10 mouse cellular contexts compared by ENCODE assay signal in genomic region chr11:94498093-94498996, GRCm38 (mm10). TPM values are rescaled to one million over a fixed set of nuclear protein-coding genes. Genes with fewer than 3 reads are reported as not detected.
DNase-seq lines count a peak whose midpoint lies in the region; ATAC-seq lines count a peak whose summit lies in the region.
"Had no signal": no experiment of that assay in that cellular context is flagged by ENCODE, and none has a peak within 500 bp of the region (broad histone marks: within the 10 kb centered on the region; RNA-seq: fewer than 3 reads in every experiment).

No protein-coding gene starts in this region.

- intact Hi-C loops in heart, postnatal 10 days (cut with DNase I), result loop anchor here (2.0 kb wide), 1 partner anchor 48 kb away; no protein-coding TSS in a partner anchor

- H3K27ac ChIP-seq in lung, embryonic 16.5 days (ENCODE audit: low read length), result peak overlapping the region; percentile 96

- H3K27me3 ChIP-seq in lung, embryonic 16.5 days (ENCODE audit: control insufficient read depth, insufficient read depth, low read depth, low read length), result no peaks in the 10 kb centered on the region; the same call in 1 of the 2 replicates

- 17% methylated on average over 19 of the region's 19 CpGs for WGBS in lung, embryonic 16.5 days

- H3K36me3 ChIP-seq in lung, embryonic 16.5 days (ENCODE audit: control insufficient read depth, insufficient read depth, low read length), result peaks cover 2% of the 10 kb centered on the region

- ATAC-seq in lung, embryonic 16.5 days (ENCODE audit: low read depth), result peak; percentile 59
- ATAC-seq in granulocyte monocyte progenitor cell, adult 5-6 weeks (replicated peaks; ENCODE audit: poor library complexity, severe bottlenecking), result no peak

- H3K9me3 ChIP-seq in lung, embryonic 16.5 days (ENCODE audit: control insufficient read depth, low read length), result no peaks in the 10 kb centered on the region

- peak overlapping the region; percentile 54 for H3K4me3 ChIP-seq in lung, embryonic 16.5 days (ENCODE audit: low read length)
- H3K4me3 ChIP-seq: erythroblast, embryonic 14.5 days had no signal

- H3K4me1 ChIP-seq in lung, embryonic 16.5 days (replicated peaks; ENCODE audit: control insufficient read depth, insufficient read depth, low read length), result peaks cover 29% of the 10 kb centered on the region

- H3K4me2 ChIP-seq in lung, embryonic 16.5 days (ENCODE audit: low read depth, low read length), result peak overlapping the region; percentile 58

- H3K9ac ChIP-seq in lung, embryonic 16.5 days (ENCODE audit: low read length), result peak overlapping the region; percentile 68

- peak; percentile 51 to 65 for DNase-seq in frontal cortex, postnatal 36 days (ENCODE audit: low spot score in 2 of 2)
- DNase-seq in frontal cortex, postnatal 25 days (ENCODE audit: low spot score in 2 of 2), result no peak
- DNase-seq in embryo, embryonic 11 days, result peak; percentile 32
- DNase-seq in heart, postnatal 10 days, result peak; percentile 67 to 69
- peak; percentile 67 to 81 for DNase-seq in kidney, postnatal 4 days
- DNase-seq in right cerebral cortex, postnatal 36 days (ENCODE audit: low spot score in 2 of 2), result peak; percentile 38 to 44

RNA-seq across cellular contexts. Expression of gene Epn3, which starts 1.4 kb away (rescaled TPM):
- total RNA-seq in heart, postnatal 10 days (2021), result 10 to 100 TPM; 26.5 to 26.7 TPM
- polyA plus RNA-seq in lung, embryonic 16.5 days (2015; fragmentation: Nextera tagmentation; extraction: Ambion mirVana), result 18.5 and 19.2 TPM in 2 replicates
- total RNA-seq in granulocyte monocyte progenitor cell, adult 5-6 weeks (2014; fragmentation: Nextera tagmentation), result not detected in 2 replicates
- total RNA-seq in granulocyte monocyte progenitor cell, adult 5-6 weeks (2017), result not detected in 2 replicates
- polyA plus RNA-seq: erythroblast, embryonic 14.5 days had no signal

RNA-seq across cellular contexts. Expression of gene Spata20, which starts 12.4 kb away (rescaled TPM):
- 1 to 10 TPM in 1 of 2 experiments, under 1 TPM in 1; 0.31 to 1.2 TPM for total RNA-seq in heart, postnatal 10 days (2021)
- polyA plus RNA-seq in lung, embryonic 16.5 days (2015; fragmentation: Nextera tagmentation; extraction: Ambion mirVana), result 0.08 TPM in 1 of 2 replicates, not detected in the other
- not detected in 2 replicates for total RNA-seq in granulocyte monocyte progenitor cell, adult 5-6 weeks (2014; fragmentation: Nextera tagmentation)
- total RNA-seq in granulocyte monocyte progenitor cell, adult 5-6 weeks (2017), result not detected in 2 replicates
- polyA plus RNA-seq: C2C12; erythroblast, embryonic 14.5 days had no signal

RNA-seq across cellular contexts. Expression of gene Mycbpap, which starts 23.2 kb away (rescaled TPM):
- 1 to 10 TPM; 3.9 to 4.9 TPM for total RNA-seq in heart, postnatal 10 days (2021)
- polyA plus RNA-seq in lung, embryonic 16.5 days (2015; fragmentation: Nextera tagmentation; extraction: Ambion mirVana), result 8.4 and 8.7 TPM in 2 replicates
- total RNA-seq in granulocyte monocyte progenitor cell, adult 5-6 weeks (2014; fragmentation: Nextera tagmentation), result 1.1 and 5.4 TPM in 2 replicates
- total RNA-seq in granulocyte monocyte progenitor cell, adult 5-6 weeks (2017), result 0.13 TPM in 1 of 2 replicates, not detected in the other
- polyA plus RNA-seq: C2C12; erythroblast, embryonic 14.5 days had no signal

RNA-seq across cellular contexts. Expression of gene Cacna1g, which starts 24.3 kb away (rescaled TPM):
- total RNA-seq in heart, postnatal 10 days (2021), result 10 to 100 TPM; 33.4 to 41.3 TPM
- polyA plus RNA-seq in lung, embryonic 16.5 days (2015; fragmentation: Nextera tagmentation; extraction: Ambion mirVana), result 6.6 and 7.0 TPM in 2 replicates
- not detected in 2 replicates for total RNA-seq in granulocyte monocyte progenitor cell, adult 5-6 weeks (2014; fragmentation: Nextera tagmentation)
- total RNA-seq in granulocyte monocyte progenitor cell, adult 5-6 weeks (2017), result not detected in 2 replicates

RNA-seq across cellular contexts. Expression of gene Rsad1, which starts 50.7 kb away (rescaled TPM):
- total RNA-seq in heart, postnatal 10 days (2021), result 10 to 100 TPM in 1 of 2 experiments, 1 to 10 TPM in 1; 9.8 to 10.2 TPM
- polyA plus RNA-seq in lung, embryonic 16.5 days (2015; fragmentation: Nextera tagmentation; extraction: Ambion mirVana), result 3.4 and 4.2 TPM in 2 replicates
- 6.2 and 8.7 TPM in 2 replicates for total RNA-seq in granulocyte monocyte progenitor cell, adult 5-6 weeks (2014; fragmentation: Nextera tagmentation)
- 4.4 and 5.7 TPM in 2 replicates for total RNA-seq in granulocyte monocyte progenitor cell, adult 5-6 weeks (2017)
- polyA plus RNA-seq: erythroblast, embryonic 14.5 days had no signal

Comparison
In these comparisons a context has a peak if more than half of its experiments do, and no peak if none do; other contexts are left out.
1. DNase-seq: peak in frontal cortex, postnatal 36 days (2 of 2), embryo, embryonic 11 days (single experiment), heart, postnatal 10 days (2 of 2), kidney, postnatal 4 days (2 of 2) and right cerebral cortex, postnatal 36 days (2 of 2); none in frontal cortex, postnatal 25 days (0 of 2).
2. RNA of gene Epn3, which starts 1.4 kb away (total RNA-seq): 26.5 to 26.7 TPM in heart, postnatal 10 days; not detected in granulocyte monocyte progenitor cell, adult 5-6 weeks; every median in the first group is over 10 times any median in the second.